Mouse (Mus musculus) midbrain, embryonic 14.5 days (tissue): ENCODE data around the gene Gm20532. TPM values are rescaled to one million over a fixed set of nuclear protein-coding genes. Genes with fewer than 3 reads are reported as not detected.

Experiments used
- ATAC-seq: fragments of 200-750 bp; cut with Nextera tagmentation; 2 replicates; pipeline ENCODE4 v1.8.0; 2017; ENCODE audit warnings: moderate number of reproducible peaks, moderate library complexity; ENCODE audit not compliant: low FRiP score, low TSS enrichment
- DNase-seq: peaks from one replicate; pipeline ENCODE4 v3.0.0-alpha.2; 2015
- H3K27ac ChIP-seq: fragments of 300-500 bp; sonication (generic); replicated peaks from 2 replicates; pipeline ENCODE4 v1.5.1; 2014; ENCODE audit warnings: mild to moderate bottlenecking, low read depth, low read length, moderate library complexity
- H3K27me3 ChIP-seq: fragments of 300-500 bp; sonication (generic); 2 replicates; pipeline ENCODE4 v1.6.1; 2014; ENCODE audit warnings: low read length, control low read depth, mixed read lengths; ENCODE audit not compliant: control insufficient read depth, insufficient read depth
- H3K36me3 ChIP-seq: fragments of 300-500 bp; sonication (generic); 2 replicates; pipeline ENCODE4 v1.6.1; 2014; ENCODE audit warnings: low read length, control low read depth; ENCODE audit not compliant: control insufficient read depth, insufficient read depth
- H3K4me1 ChIP-seq: fragments of 300-500 bp; sonication (generic); 2 replicates; pipeline ENCODE4 v1.6.1; 2014; ENCODE audit warnings: mild to moderate bottlenecking, antibody characterized with exemption, low read length, control low read depth; ENCODE audit not compliant: control insufficient read depth, insufficient read depth
- H3K4me2 ChIP-seq: fragments of 300-500 bp; sonication (generic); 2 replicates; pipeline ENCODE4 v1.6.1; 2014; ENCODE audit warnings: mild to moderate bottlenecking, low read length, moderate library complexity
- H3K4me3 ChIP-seq: fragments of 300-500 bp; sonication (generic); replicated peaks from 2 replicates; pipeline ENCODE4 v1.5.1; 2014; ENCODE audit warnings: low read depth, low read length
- H3K9ac ChIP-seq: fragments of 300-500 bp; sonication (generic); replicated peaks from 2 replicates; pipeline ENCODE4 v1.6.1; 2014; ENCODE audit warnings: mild to moderate bottlenecking, low read length, moderate library complexity
- H3K9me3 ChIP-seq: fragments of 300-500 bp; sonication (generic); 2 replicates; pipeline ENCODE4 v1.6.1; 2016; ENCODE audit warnings: low read length, control low read depth, mixed read lengths; ENCODE audit not compliant: control insufficient read depth
- WGBS: fragments of 180-500 bp; shearing (Covaris S2); extraction: QIAGEN DNeasy Blood & Tissue Kit; methylation state at CpG from one replicate; pipeline ENCODE4 v1.1.7; 2014; 5-methylcytosine and 5-hydroxymethylcytosine counted together
- polyA plus RNA-seq: library from polyadenylated mRNA; unstranded; fragments of >200 nt; fragmentation: Nextera tagmentation; extraction: Ambion mirVana; gene quantifications from 2 replicates; pipeline ENCODE4 v1.2.1, GENCODE M21; 2014

Gm20532 gene
- polyA plus RNA-seq, 1 experiment from 2014 or later, result not detected

DNA sequence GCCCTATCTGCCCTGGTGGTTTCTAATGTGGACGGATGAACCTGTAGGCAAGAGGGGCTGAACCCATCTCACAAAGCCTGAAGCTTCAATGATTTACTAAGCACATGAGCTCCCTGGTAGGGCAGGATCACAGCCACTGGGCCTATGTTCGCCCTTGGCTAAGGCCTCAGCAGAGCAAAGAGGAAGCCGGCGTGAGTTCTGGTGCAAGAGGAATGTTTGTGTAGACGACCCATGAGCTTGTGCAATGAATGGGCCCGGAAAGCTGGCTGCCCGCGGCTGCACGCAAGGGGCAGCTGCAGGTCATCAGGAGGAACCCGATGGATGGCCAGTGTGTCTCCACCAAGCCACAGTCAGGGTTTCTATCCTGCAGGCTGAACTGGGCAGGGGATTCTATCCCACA lies 36.6 kb upstream of the Gm20532 start:
- no peak for ATAC-seq
- WGBS, result 87% methylated on average over 10 of the region's 10 CpGs

DNA sequence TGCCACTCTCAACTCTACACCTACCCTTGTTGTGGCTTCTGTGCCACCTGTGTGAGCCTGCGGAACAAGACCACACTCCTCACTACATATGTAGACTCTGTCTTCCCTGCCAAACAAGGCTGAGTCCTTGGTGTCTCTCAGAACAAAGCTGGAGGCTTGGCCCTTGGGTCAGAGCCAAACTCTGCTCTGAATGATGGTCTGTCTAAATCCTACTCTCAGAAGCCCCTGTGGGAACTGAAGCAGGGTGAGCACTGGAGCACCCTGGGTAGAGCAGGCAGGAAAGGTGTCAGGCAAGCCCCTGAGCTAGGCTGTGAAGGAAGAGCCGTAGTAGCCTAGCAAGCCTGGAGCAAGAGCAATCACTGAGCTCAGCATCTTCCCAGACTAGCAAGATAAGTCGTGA lies 36.2 kb upstream of the Gm20532 start:
- DNase-seq, result peak; percentile 35
- no peak overlapping the region for H3K27ac ChIP-seq
- H3K4me2 ChIP-seq, result no peak overlapping the region
- H3K9me3 ChIP-seq, result no peaks in the 10 kb centered on the region
- ATAC-seq, result no peak
- no peak overlapping the region for H3K4me3 ChIP-seq
- no peaks in the 10 kb centered on the region for H3K4me1 ChIP-seq
- no peaks in the 10 kb centered on the region for H3K36me3 ChIP-seq
- H3K9ac ChIP-seq, result no peak overlapping the region
- WGBS, result 71% methylated on average over 3 of the region's 3 CpGs
- H3K27me3 ChIP-seq, result no peaks in the 10 kb centered on the region

More for the DNA sequence above, 36.6 kb upstream of the Gm20532 start:
- Histone ChIP-seq H3K36me3 (no peaks in the 10 kb centered on the region), H3K27ac (no peak overlapping the region), H3K4me1 (no peaks in the 10 kb centered on the region), H3K9me3 (no peaks in the 10 kb centered on the region), H3K4me3 (no peak overlapping the region), H3K4me2 (no peak overlapping the region), H3K27me3 (no peaks in the 10 kb centered on the region), H3K9ac (no peak overlapping the region)
- DNase-seq, result no peak

DNA sequence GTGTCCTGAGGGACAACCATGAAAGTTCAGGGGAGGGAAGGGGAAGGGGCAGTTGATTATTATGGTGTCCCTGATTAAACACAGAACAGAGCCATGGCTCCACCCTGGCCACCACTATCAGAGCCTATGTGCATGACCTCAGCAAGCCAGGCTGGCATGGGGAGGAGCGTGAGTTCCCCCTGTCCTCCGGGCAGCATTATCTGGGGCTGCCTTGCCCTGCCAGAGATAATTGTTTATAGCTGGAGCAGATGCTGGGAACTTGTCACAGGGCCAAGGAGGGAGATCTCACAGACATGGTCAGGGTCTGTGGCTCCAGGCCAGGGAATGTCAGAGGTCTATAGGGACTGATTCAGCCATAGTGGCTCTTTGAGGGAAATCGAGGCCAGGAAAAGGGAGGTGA lies 35.7 kb upstream of the Gm20532 start:
- DNase-seq, result no peak
- WGBS, result 81% methylated on average over 3 of the region's 3 CpGs

DNA sequence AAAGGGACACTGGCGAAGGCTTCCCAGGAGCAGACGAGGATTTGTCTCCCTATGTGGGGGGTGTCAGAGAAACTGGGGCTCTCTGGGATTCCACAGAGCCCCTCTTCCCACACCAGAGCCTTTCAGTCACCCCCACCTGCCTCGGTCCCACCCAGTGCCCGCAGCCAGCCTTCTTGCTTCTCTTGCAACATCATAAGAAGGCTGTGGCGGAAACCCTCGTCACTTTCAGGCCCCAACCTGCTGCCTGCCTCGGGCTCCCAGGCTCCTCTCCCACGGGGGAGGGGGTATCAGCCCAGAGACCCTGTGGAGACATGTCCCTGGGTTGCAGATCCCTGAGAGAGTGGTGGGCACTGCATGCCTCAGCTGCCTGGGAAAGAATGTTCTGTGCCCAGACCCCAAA lies 35.0 kb upstream of the Gm20532 start:
- Histone ChIP-seq H3K27me3 (no peaks in the 10 kb centered on the region), H3K36me3 (no peaks in the 10 kb centered on the region), H3K4me3 (no peak overlapping the region), H3K27ac (no peak overlapping the region), H3K9ac (no peak overlapping the region), H3K4me2 (no peak overlapping the region), H3K9me3 (no peaks in the 10 kb centered on the region), H3K4me1 (no peaks in the 10 kb centered on the region)
- 63% methylated on average over 8 of the region's 8 CpGs for WGBS
- ATAC-seq, result no peak
- DNase-seq, result no peak

More for the DNA sequence above, 35.7 kb upstream of the Gm20532 start:
- Histone ChIP-seq H3K27me3 (no peaks in the 10 kb centered on the region), H3K4me1 (no peaks in the 10 kb centered on the region), H3K9ac (no peak overlapping the region), H3K4me3 (no peak overlapping the region), H3K27ac (no peak overlapping the region), H3K4me2 (no peak overlapping the region), H3K36me3 (no peaks in the 10 kb centered on the region), H3K9me3 (no peaks in the 10 kb centered on the region)
- no peak for ATAC-seq

DNA sequence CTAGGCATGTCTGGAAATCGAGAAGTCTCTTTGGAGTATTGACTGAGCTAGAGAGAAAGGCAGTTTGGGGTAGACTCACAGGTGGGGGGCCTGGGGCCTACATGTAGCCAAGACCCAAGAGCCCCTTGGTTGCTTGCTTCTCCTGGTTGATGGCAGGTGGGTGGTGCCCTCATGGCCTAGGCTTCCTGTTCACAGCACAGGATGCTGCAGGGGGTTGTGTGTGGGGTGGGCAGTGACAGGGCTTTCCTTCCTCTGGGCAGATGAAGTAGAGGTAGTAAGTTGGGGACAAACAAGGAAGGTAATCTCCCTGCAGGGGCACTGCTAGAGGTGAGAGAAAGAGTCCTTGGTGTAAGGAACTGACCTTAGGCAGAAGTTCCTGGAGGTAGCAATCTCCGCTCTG lies 34.4 kb upstream of the Gm20532 start:
- DNase-seq, result no peak
- no peaks in the 10 kb centered on the region for H3K4me1 ChIP-seq
- H3K4me2 ChIP-seq, result no peak overlapping the region
- no peaks in the 10 kb centered on the region for H3K9me3 ChIP-seq
- no peak overlapping the region for H3K4me3 ChIP-seq
- no peaks in the 10 kb centered on the region for H3K27me3 ChIP-seq
- WGBS, result 95% methylated on average over 2 of the region's 2 CpGs
- H3K36me3 ChIP-seq, result no peaks in the 10 kb centered on the region
- no peak for ATAC-seq
- no peak overlapping the region for H3K27ac ChIP-seq
- no peak overlapping the region for H3K9ac ChIP-seq

DNA sequence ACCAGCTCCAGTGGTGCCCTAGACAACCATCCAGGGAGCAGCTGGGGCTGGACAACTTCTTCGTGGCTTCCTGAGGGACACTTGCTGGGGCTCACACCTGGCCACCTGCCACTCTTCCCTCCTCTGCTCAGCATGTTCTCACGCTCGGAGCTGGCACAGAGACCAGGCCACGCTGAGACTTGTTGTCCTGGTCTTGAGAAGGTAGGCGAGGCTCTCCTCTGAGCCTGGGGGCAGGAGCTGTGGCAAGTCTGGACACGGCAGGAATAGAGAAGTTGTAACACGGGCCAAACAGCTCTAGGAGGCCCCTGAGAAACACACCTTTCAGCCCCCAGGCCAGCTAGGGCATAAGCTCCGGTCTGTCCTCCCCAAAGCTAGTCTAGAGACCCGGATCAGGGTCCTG lies 32.5 kb upstream of the Gm20532 start:
- Histone ChIP-seq H3K4me1 (no peaks in the 10 kb centered on the region), H3K27me3 (no peaks in the 10 kb centered on the region), H3K9ac (no peak overlapping the region), H3K4me3 (no peak overlapping the region), H3K4me2 (no peak overlapping the region), H3K27ac (no peak overlapping the region), H3K36me3 (no peaks in the 10 kb centered on the region), H3K9me3 (no peaks in the 10 kb centered on the region)
- WGBS, result 83% methylated on average over 9 of the region's 9 CpGs
- DNase-seq (no peak), ATAC-seq (no peak)

DNA sequence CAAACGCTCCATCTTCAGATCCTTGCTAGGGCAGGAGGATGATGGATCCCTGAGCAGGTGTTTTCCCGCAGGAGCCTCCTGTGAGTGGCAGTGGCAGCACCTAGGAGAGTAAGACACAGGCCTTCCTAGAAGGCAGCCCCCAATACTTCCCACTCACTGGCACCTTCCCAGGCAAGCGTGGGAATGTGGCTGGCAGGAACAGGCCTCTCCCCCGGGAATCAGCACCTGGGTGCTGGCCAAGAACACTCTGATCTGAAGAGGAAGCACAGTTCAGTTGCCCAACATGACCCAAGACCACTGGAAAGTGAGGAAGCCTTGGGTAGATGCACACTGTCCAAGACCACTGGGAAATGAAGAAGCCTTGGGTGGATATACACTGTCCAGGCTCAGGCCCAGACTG lies 31.4 kb upstream of the Gm20532 start:
- DNase-seq (no peak), ATAC-seq (no peak)
- Histone ChIP-seq H3K9ac (no peak overlapping the region), H3K4me3 (no peak overlapping the region), H3K4me1 (no peaks in the 10 kb centered on the region), H3K4me2 (no peak overlapping the region), H3K9me3 (no peaks in the 10 kb centered on the region), H3K27me3 (no peaks in the 10 kb centered on the region), H3K36me3 (no peaks in the 10 kb centered on the region), H3K27ac (no peak overlapping the region)
- 85% methylated on average over 4 of the region's 4 CpGs for WGBS

DNA sequence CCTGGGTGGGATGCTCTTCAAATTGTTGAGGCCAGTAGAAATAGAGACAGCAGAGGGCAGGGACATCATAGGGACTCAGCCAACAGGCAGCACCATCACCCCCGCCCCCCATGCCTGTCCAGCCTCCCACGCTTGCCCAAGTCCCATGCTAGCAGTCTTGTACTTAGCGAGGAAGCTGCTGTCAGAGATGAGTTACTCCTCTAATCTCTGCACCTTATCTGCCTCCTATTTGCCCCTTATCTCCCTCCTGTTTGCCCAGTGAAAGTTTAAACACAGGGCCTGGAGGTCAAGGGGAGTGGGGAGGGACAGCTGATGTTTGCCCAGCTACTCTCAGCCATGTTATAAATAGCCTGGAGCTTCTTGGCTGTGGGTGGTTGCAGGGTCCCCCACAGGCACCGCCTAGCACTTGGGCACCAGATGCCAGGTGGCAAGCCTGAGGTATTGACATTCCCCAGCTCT lies 29.9 kb upstream of the Gm20532 start:
- no peaks in the 10 kb centered on the region for H3K27me3 ChIP-seq
- no peak overlapping the region for H3K9ac ChIP-seq
- H3K9me3 ChIP-seq, result no peaks in the 10 kb centered on the region
- no peaks in the 10 kb centered on the region for H3K4me1 ChIP-seq
- ATAC-seq, result no peak
- no peak overlapping the region for H3K4me2 ChIP-seq
- no peak for DNase-seq
- 68% methylated on average over 4 of the region's 4 CpGs for WGBS
- no peak overlapping the region for H3K4me3 ChIP-seq
- H3K27ac ChIP-seq, result no peak overlapping the region
- no peaks in the 10 kb centered on the region for H3K36me3 ChIP-seq

DNA sequence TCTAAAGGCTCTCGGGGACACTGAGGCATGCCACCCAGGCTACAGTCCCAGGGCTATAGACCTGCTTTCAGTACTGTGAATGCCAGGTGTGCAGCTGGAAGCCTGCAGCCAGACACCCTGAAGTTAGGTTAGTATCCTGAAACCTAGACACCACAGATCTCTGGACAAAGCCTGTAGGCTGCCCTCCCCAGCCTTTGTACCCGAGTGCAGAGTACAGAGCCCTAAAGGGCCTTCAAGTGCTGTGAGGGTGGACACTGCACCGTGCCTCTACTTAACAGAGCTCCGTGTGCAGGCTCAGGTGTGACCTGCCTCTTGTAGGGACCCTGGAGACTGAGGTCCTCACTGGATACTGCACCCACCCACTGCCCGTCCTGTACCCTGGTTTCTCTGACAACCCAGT lies 25.9 kb upstream of the Gm20532 start:
- no peaks in the 10 kb centered on the region for H3K4me1 ChIP-seq
- H3K9me3 ChIP-seq, result no peaks in the 10 kb centered on the region
- no peaks in the 10 kb centered on the region for H3K27me3 ChIP-seq
- DNase-seq (no peak), ATAC-seq (no peak)
- H3K27ac ChIP-seq, result no peak overlapping the region
- H3K36me3 ChIP-seq, result no peaks in the 10 kb centered on the region
- H3K4me2 ChIP-seq, result no peak overlapping the region
- no peak overlapping the region for H3K9ac ChIP-seq
- H3K4me3 ChIP-seq, result no peak overlapping the region
- 80% methylated on average over 5 of the region's 5 CpGs for WGBS
